Mouse (Mus musculus): ENCODE results near the gene Epo.

DNA sequence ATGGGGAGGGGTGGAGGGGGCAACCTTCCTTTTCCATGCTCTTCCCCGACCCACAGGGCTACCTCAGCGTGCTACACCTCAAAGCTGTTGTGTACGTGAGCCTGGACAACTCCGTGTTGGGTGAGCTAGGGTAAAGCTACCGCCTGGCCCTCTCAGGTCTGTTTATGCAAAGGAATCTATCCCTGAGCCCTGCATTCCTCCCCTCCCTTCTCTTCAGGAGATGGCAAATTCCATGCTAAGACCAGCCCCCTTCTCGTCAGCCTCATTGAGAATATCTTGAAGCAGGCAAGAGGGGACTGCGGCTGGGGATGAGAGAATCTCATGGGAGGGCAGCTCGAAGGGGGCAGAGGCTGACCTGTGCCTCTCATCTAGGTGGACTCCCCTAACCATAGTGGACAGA is 49.7 kb upstream of the Epo start:
- no peak for TF ChIP-seq CTCF (conservative IDR thresholded peaks at IDR 0.05; ENCODE audit: low read length)
- TF ChIP-seq NANOG (IDR thresholded peaks at IDR 0.05; ENCODE audit: borderline replicate concordance, low read length), result no peak
